Mouse (Mus musculus) right cerebral cortex, adult 2 months (tissue): ENCODE results near the gene Fas.

Experiments
- DNase-seq, 2 experiments: peaks; one replicate each; pipeline ENCODE4 v3.0.0; 2021 to 2022; ENCODE audit warnings: low spot score in 2 of 2

The Fas gene

DNA sequence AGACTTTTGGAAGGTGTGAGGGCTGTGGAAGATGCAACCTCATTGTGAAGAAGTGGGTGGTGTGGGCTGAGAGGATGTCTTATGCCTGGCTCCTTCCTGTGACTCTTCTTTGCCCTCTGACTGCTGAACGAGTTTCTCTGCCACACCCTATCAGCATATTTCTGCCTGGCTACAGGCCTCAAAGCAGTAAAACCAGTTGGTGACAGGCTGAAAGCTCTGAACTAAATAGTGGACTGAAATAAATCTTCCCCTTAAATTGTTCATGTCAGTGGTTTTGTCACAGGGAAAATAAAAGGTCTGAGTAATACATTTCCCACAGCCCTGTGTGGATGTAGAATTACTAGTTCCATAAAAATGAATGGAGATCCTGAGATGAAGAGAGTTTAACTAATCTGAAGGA is 79.1 kb downstream of the Fas start:
- DNase-seq, result no peak

DNA sequence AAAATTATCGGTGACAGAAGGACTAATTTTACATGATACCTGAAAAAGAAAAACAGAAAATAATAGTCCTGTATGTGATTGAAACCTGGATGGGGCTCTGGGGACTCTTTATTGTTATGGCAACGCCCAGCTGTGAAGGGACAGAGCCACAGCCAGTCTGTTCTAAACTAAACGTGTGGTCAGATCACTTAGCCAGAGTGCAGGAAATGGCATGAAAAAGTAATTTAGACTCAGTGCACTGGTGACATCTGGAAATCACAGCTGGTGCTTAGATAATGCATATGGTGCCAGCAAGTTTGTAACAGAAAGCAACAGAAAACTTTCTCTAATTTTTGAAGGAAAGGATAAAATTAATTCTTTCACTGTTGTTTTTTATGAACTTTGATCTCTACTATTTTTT is 79.9 kb downstream of the Fas start:
- no peak for DNase-seq
